Mouse (Mus musculus) kidney, embryonic 14.5 days (tissue): ENCODE results near the gene Rabgap1l. TPM values are rescaled to one million over a fixed set of nuclear protein-coding genes. Genes with fewer than 3 reads are reported as not detected.

Experiments used
- ATAC-seq: fragments of 200-750 bp; cut with Nextera tagmentation; 2 replicates; pipeline ENCODE4 v1.8.0; 2017; ENCODE audit warnings: moderate number of reproducible peaks, mild to moderate bottlenecking, moderate TSS enrichment, moderate library complexity; ENCODE audit not compliant: low FRiP score, low TSS enrichment
- H3K27ac ChIP-seq: fragments of 300-500 bp; sonication (generic); 2 replicates; pipeline ENCODE4 v1.5.1; 2014; ENCODE audit warnings: low read depth, mild to moderate bottlenecking, low read length, moderate library complexity, mixed read lengths
- H3K27me3 ChIP-seq: fragments of 300-500 bp; sonication (generic); 2 replicates; pipeline ENCODE4 v1.6.1; 2014; ENCODE audit warnings: mild to moderate bottlenecking, low read length; ENCODE audit not compliant: control insufficient read depth, insufficient read depth
- H3K36me3 ChIP-seq: fragments of 300-500 bp; sonication (generic); 2 replicates; pipeline ENCODE4 v1.6.1; 2014; ENCODE audit warnings: low read length, mixed read lengths; ENCODE audit not compliant: control insufficient read depth, insufficient read depth
- H3K4me1 ChIP-seq: fragments of 300-500 bp; sonication (generic); 2 replicates; pipeline ENCODE4 v1.6.1; 2014; ENCODE audit warnings: low read length, mixed read lengths; ENCODE audit not compliant: control insufficient read depth, insufficient read depth
- H3K4me2 ChIP-seq: fragments of 300-500 bp; sonication (generic); replicated peaks from 2 replicates; pipeline ENCODE4 v1.6.1; 2014; ENCODE audit warnings: low read depth, mild to moderate bottlenecking, low read length
- H3K4me3 ChIP-seq: fragments of 300-500 bp; sonication (generic); 2 replicates; pipeline ENCODE4 v1.5.1; 2014; ENCODE audit warnings: mild to moderate bottlenecking, low read length
- H3K9ac ChIP-seq: fragments of 300-500 bp; sonication (generic); 2 replicates; pipeline ENCODE4 v1.6.1; 2014; ENCODE audit warnings: low read depth, mild to moderate bottlenecking, low read length, moderate library complexity
- H3K9me3 ChIP-seq: fragments of 300-500 bp; sonication (generic); 2 replicates; pipeline ENCODE4 v1.6.1; 2016; ENCODE audit warnings: low read length; ENCODE audit not compliant: control insufficient read depth
- WGBS: fragments of 180-500 bp; shearing (Covaris S2); extraction: QIAGEN DNeasy Blood & Tissue Kit; methylation state at CpG from one replicate; pipeline ENCODE4 v1.1.7; 2014; 5-methylcytosine and 5-hydroxymethylcytosine counted together
- polyA plus RNA-seq: library from polyadenylated mRNA; unstranded; fragments of >200 nt; fragmentation: Nextera tagmentation; extraction: Ambion mirVana; gene quantifications from 2 replicates; pipeline ENCODE4 v1.2.1, GENCODE M21; 2014

The Rabgap1l gene
- polyA plus RNA-seq, 1 experiment from 2014 or later, result 13.2 TPM

GRCm38 (mm10) chr1:160596948-160597270 is 196.1 kb downstream of the Rabgap1l start:
- H3K27me3 ChIP-seq, result no peaks in the 10 kb centered on the region
- no peaks in the 10 kb centered on the region for H3K36me3 ChIP-seq
- no peak overlapping the region for H3K9ac ChIP-seq
- WGBS, result 92% methylated on average over 3 of the region's 3 CpGs
- ATAC-seq, result no peak
- no peaks in the 10 kb centered on the region for H3K4me1 ChIP-seq
- H3K4me3 ChIP-seq, result no peak overlapping the region
- no peaks in the 10 kb centered on the region for H3K9me3 ChIP-seq
- no peak overlapping the region for H3K4me2 ChIP-seq
- no peak overlapping the region for H3K27ac ChIP-seq

GRCm38 (mm10) chr1:160596252-160596947 is 196.6 kb downstream of the Rabgap1l start:
- H3K9ac ChIP-seq, result no peak overlapping the region
- no peaks in the 10 kb centered on the region for H3K9me3 ChIP-seq
- no peak overlapping the region for H3K27ac ChIP-seq
- no peak overlapping the region for H3K4me3 ChIP-seq
- H3K4me2 ChIP-seq, result no peak overlapping the region
- no peaks in the 10 kb centered on the region for H3K27me3 ChIP-seq
- no peaks in the 10 kb centered on the region for H3K4me1 ChIP-seq
- H3K36me3 ChIP-seq, result no peaks in the 10 kb centered on the region
- no peak for ATAC-seq

- no peak for ATAC-seq
- Histone ChIP-seq H3K4me1 (no peaks in the 10 kb centered on the region), H3K27ac (no peak overlapping the region), H3K9me3 (no peaks in the 10 kb centered on the region), H3K4me2 (no peak overlapping the region), H3K9ac (no peak overlapping the region), H3K4me3 (no peak overlapping the region), H3K27me3 (no peaks in the 10 kb centered on the region), H3K36me3 (no peaks in the 10 kb centered on the region)
- WGBS, result 96% methylated on average over 1 of the region's 1 CpGs
Measured at GRCm38 (mm10) chr1:160594576-160594975, 198.4 kb downstream of the Rabgap1l start.

GRCm38 (mm10) chr1:160594066-160594465 is 198.9 kb downstream of the Rabgap1l start:
- Histone ChIP-seq H3K4me3 (no peak overlapping the region), H3K4me2 (no peak overlapping the region), H3K4me1 (no peaks in the 10 kb centered on the region), H3K27me3 (no peaks in the 10 kb centered on the region), H3K27ac (no peak overlapping the region), H3K9me3 (no peaks in the 10 kb centered on the region), H3K36me3 (no peaks in the 10 kb centered on the region), H3K9ac (no peak overlapping the region)
- WGBS, result 87% methylated on average over 4 of the region's 4 CpGs
- no peak for ATAC-seq

- H3K4me3 ChIP-seq, result no peak overlapping the region
- no peak overlapping the region for H3K9ac ChIP-seq
- no peaks in the 10 kb centered on the region for H3K4me1 ChIP-seq
- H3K4me2 ChIP-seq, result no peak overlapping the region
- no peaks in the 10 kb centered on the region for H3K9me3 ChIP-seq
- 91% methylated on average over 4 of the region's 4 CpGs for WGBS
- no peaks in the 10 kb centered on the region for H3K27me3 ChIP-seq
- H3K36me3 ChIP-seq, result no peaks in the 10 kb centered on the region
- no peak for ATAC-seq
- no peak overlapping the region for H3K27ac ChIP-seq
Measured at GRCm38 (mm10) chr1:160588911-160589590, 204.0 kb downstream of the Rabgap1l start.

GRCm38 (mm10) chr1:160579309-160580233 is 213.4 kb downstream of the Rabgap1l start:
- Histone ChIP-seq H3K27ac (no peak overlapping the region), H3K4me2 (no peak overlapping the region), H3K4me1 (no peaks in the 10 kb centered on the region), H3K27me3 (no peaks in the 10 kb centered on the region), H3K4me3 (no peak overlapping the region), H3K9me3 (no peaks in the 10 kb centered on the region), H3K36me3 (no peaks in the 10 kb centered on the region), H3K9ac (no peak overlapping the region)
- 73% methylated on average over 12 of the region's 12 CpGs for WGBS
- ATAC-seq, result no peak

GRCm38 (mm10) chr1:160576124-160576523 is 216.9 kb downstream of the Rabgap1l start:
- Histone ChIP-seq H3K27ac (no peak overlapping the region), H3K4me2 (no peak overlapping the region), H3K36me3 (no peaks in the 10 kb centered on the region), H3K9ac (no peak overlapping the region), H3K9me3 (no peaks in the 10 kb centered on the region), H3K4me3 (no peak overlapping the region), H3K4me1 (no peaks in the 10 kb centered on the region), H3K27me3 (no peaks in the 10 kb centered on the region)
- WGBS, result 90% methylated on average over 4 of the region's 4 CpGs
- ATAC-seq, result no peak

- Histone ChIP-seq H3K4me3 (no peak overlapping the region), H3K9me3 (no peaks in the 10 kb centered on the region), H3K27ac (no peak overlapping the region), H3K36me3 (no peaks in the 10 kb centered on the region), H3K27me3 (no peaks in the 10 kb centered on the region), H3K4me2 (no peak overlapping the region), H3K9ac (no peak overlapping the region), H3K4me1 (no peaks in the 10 kb centered on the region)
- no peak for ATAC-seq
- 81% methylated on average over 4 of the region's 4 CpGs for WGBS
Measured at GRCm38 (mm10) chr1:160574039-160574438, 219.0 kb downstream of the Rabgap1l start.

GRCm38 (mm10) chr1:160566458-160566857 is 226.6 kb downstream of the Rabgap1l start:
- H3K27ac ChIP-seq, result no peak overlapping the region
- no peaks in the 10 kb centered on the region for H3K36me3 ChIP-seq
- H3K9ac ChIP-seq, result no peak overlapping the region
- H3K27me3 ChIP-seq, result no peaks in the 10 kb centered on the region
- H3K4me1 ChIP-seq, result no peaks in the 10 kb centered on the region
- no peaks in the 10 kb centered on the region for H3K9me3 ChIP-seq
- no peak for ATAC-seq
- WGBS, result 31% methylated on average over 4 of the region's 4 CpGs
- H3K4me2 ChIP-seq, result no peak overlapping the region
- no peak overlapping the region for H3K4me3 ChIP-seq
